Mouse (Mus musculus) liver, adult 2 months (tissue): ENCODE data around the gene Sall2. TPM values are rescaled to one million over a fixed set of nuclear protein-coding genes. Genes with fewer than 3 reads are reported as not detected.
"Not testable (repeated sequence)": the region's sequence is repeated elsewhere in the genome, so short reads cannot be mapped to it uniquely, and the experiment has no call there.

Experiments used
- DNase-seq: peaks from one replicate; pipeline ENCODE4 v3.0.0-alpha.2; 2011; ENCODE audit warnings: low read depth, low spot score; ENCODE audit errors: extremely low read depth
- H3K27ac ChIP-seq: fragments of 200-500 bp; replicated peaks from 2 replicates; pipeline ENCODE4 v1.5.1; 2012; ENCODE audit warnings: low read depth, mild to moderate bottlenecking, control low read depth, inconsistent platforms, low read length; ENCODE audit not compliant: insufficient read depth
- H3K27me3 ChIP-seq: fragments of 200-500 bp; 2 replicates; pipeline ENCODE4 v1.6.1; 2012; ENCODE audit warnings: mild to moderate bottlenecking, moderate library complexity, low read length, inconsistent platforms; ENCODE audit not compliant: control insufficient read depth, insufficient read depth
- H3K36me3 ChIP-seq: fragments of 200-500 bp; 2 replicates; pipeline ENCODE4 v1.6.1; 2012; ENCODE audit warnings: low read length, inconsistent platforms; ENCODE audit not compliant: control insufficient read depth, insufficient read depth
- H3K4me1 ChIP-seq: fragments of 200-500 bp; 2 replicates; pipeline ENCODE4 v1.6.1; 2011; ENCODE audit warnings: low read length; ENCODE audit not compliant: control insufficient read depth, insufficient read depth
- H3K4me3 ChIP-seq: fragments of 200-500 bp; 2 replicates; pipeline ENCODE4 v1.5.1; 2011; ENCODE audit warnings: low read depth, mild to moderate bottlenecking, control low read depth, low read length, moderate library complexity; ENCODE audit not compliant: insufficient read depth
- H3K79me2 ChIP-seq: fragments of 200-500 bp; 2 replicates; pipeline ENCODE4 v1.6.1; 2012; ENCODE audit warnings: inconsistent platforms, mild to moderate bottlenecking, low read length, moderate library complexity; ENCODE audit not compliant: control insufficient read depth, insufficient read depth
- H3K9ac ChIP-seq: fragments of 200-500 bp; 2 replicates; pipeline ENCODE4 v1.6.1; 2012; ENCODE audit warnings: low read depth, mild to moderate bottlenecking, control low read depth, inconsistent platforms, low read length
- CTCF ChIP-seq: fragments of 200-500 bp; IDR thresholded peaks from 2 replicates; pipeline ENCODE4 v1.5.1; 2011; ENCODE audit warnings: low read depth, low read length, control low read depth
- POLR2A ChIP-seq: fragments of 200-500 bp; IDR thresholded peaks from 2 replicates; pipeline ENCODE4 v1.6.1; 2011; ENCODE audit warnings: low read length, control low read depth; ENCODE audit not compliant: insufficient read depth; ENCODE audit errors: extremely low read depth
- WGBS: fragments of 180-500 bp; shearing (Covaris S2); methylation state at CpG from one replicate; pipeline ENCODE4 v1.1.7; 2018; 5-methylcytosine and 5-hydroxymethylcytosine counted together
- polyA plus RNA-seq: library from polyadenylated mRNA; depleted of rRNA; stranded (reverse); fragments of >200 nt; gene quantifications from 2 replicates; pipeline ENCODE4 v1.2.3, GENCODE M21; 2012
- total RNA-seq: library from RNA; depleted of rRNA; stranded (reverse); fragments of >200 nt; gene quantifications from 2 replicates; pipeline ENCODE4 v1.2.3, GENCODE M21; 2014

Gene Sall2
- total and polyA plus RNA-seq, 2 experiments, result 0.74 to 1.4 TPM

DNA sequence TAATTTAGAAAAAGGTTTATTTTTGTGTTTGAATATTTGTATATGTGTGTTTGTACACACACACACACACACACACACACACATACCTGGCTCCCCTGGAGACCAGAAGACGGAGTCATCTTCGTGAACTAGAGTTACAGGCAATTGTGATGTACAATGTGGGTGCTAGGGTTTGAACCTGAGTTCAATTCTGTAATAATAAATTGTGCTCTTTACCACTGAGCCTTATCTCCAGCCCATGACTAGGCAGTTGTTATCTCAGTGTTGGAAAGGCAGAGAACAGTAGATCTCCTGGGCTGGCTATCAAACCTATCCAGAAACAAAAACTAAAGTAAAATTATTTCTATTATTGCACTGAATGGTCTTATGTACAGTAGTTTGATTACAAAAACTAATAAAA lies 22.5 kb downstream of the Sall2 start:
- Histone ChIP-seq H3K9ac (no peak overlapping the region), H3K79me2 (peaks cover 2% of the 10 kb centered on the region; the same call in 1 of the 2 replicates), H3K4me1 (peaks cover 3% of the 10 kb centered on the region; the same call in 1 of the 2 replicates), H3K36me3 (no peaks in the 10 kb centered on the region), H3K27ac (no peak overlapping the region), H3K4me3 (no peak overlapping the region), H3K27me3 (no peaks in the 10 kb centered on the region)
- DNase-seq, result no peak
- TF ChIP-seq POLR2A (no peak), CTCF (no peak)
- 96% methylated on average over 2 of the region's 2 CpGs for WGBS

DNA sequence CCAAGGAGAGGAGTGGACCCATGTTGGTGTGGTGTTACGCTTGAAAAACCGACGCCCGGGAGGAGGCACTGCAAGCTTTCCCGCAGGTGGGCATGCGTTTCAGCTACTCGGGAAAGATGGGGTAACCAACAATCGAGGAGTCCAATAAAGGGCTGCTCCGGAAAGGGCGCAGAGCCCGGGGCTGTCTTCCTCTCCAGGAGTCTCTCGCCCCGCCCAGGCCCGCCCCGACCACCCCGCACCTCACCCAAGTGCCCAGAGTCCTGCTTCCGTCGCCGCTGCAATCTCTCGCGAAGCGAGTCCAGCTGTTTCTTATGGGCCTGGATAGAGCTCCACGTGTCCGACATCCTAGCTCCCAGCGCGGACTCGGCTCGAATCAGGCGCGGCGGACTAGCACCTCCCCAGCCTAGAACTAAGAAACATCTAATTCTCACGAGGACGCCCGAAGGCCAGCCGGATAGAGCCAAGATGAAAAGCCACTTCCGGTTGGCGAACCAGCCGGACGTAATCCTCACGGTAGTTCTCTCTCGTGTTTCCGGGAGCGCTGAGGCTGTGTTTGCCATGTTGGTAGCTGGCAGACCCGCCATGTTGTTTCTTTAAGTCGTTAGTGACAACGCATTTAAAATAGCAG lies 23.8 kb downstream of the Sall2 start, which contains the start of gene Mettl3:
TSS of gene Mettl3 (minus strand) at position 485 of the 628 bp plus-strand sequence.
- TF ChIP-seq POLR2A, result peak; percentile 35; the same call in 1 of the 2 replicates
- TF ChIP-seq CTCF, result 0 out of 2 replicates have a peak, but pooled peaks have one; percentile 3
- under 1% methylated on average over 46 of the region's 46 CpGs for WGBS
- H3K27me3 ChIP-seq, result no peaks in the 10 kb centered on the region
- H3K36me3 ChIP-seq, result peaks cover 6% of the 10 kb centered on the region; the same call in 1 of the 2 replicates
- H3K4me3 ChIP-seq, result peak within 1 kb of the TSS; percentile 86
- DNase-seq, result peak; percentile 92
- H3K9ac ChIP-seq, result peak within 1 kb of the TSS; percentile 78
- H3K27ac ChIP-seq, result peak within 1 kb of the TSS; percentile 69
- peaks cover 3% of the 10 kb centered on the region; the same call in 1 of the 2 replicates for H3K4me1 ChIP-seq
- H3K79me2 ChIP-seq, result peaks cover 2% of the 10 kb centered on the region; the same call in 1 of the 2 replicates

DNA sequence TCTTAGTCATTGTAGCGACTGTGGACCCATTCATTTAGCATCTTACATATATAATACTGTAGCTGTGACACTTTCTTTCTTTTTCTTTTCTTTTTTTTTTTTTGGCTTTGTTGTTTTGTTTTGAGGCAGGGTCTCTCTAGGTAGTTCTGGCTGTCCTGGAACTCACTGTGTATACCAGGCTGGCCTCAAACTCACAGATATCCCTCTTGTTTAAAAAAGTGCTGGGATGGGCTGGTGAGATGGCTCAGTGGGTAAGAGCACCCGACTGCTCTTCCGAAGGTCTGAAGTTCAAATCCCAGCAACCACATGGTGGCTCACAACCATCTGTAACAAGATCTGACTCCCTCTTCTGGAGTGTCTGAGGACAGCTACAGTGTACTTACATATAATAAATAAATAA lies 25.0 kb downstream of the Sall2 start:
- 96% methylated on average over 3 of the region's 3 CpGs for WGBS
- H3K79me2 ChIP-seq, H3K4me3 ChIP-seq, H3K4me1 ChIP-seq, H3K27ac ChIP-seq, DNase-seq, H3K9ac ChIP-seq, H3K27me3 ChIP-seq: not testable (repeated sequence)
- H3K36me3 ChIP-seq, result peaks cover 16% of the 10 kb centered on the region

- 78% methylated on average over 6 of the region's 6 CpGs for WGBS
- Histone ChIP-seq H3K79me2 (no peaks in the 10 kb centered on the region), H3K4me1 (no peaks in the 10 kb centered on the region), H3K36me3 (peaks cover 65% of the 10 kb centered on the region), H3K4me3 (no peak overlapping the region), H3K27me3 (no peaks in the 10 kb centered on the region), H3K9ac (no peak overlapping the region), H3K27ac (no peak overlapping the region)
- DNase-seq, result peak; percentile 43
- TF ChIP-seq CTCF, result peak; percentile 34; the same call in 1 of the 2 replicates
- no peak for TF ChIP-seq POLR2A
Measured at GRCm38 (mm10) chr14:52295558-52296264, 32.9 kb downstream of the Sall2 start.

DNA sequence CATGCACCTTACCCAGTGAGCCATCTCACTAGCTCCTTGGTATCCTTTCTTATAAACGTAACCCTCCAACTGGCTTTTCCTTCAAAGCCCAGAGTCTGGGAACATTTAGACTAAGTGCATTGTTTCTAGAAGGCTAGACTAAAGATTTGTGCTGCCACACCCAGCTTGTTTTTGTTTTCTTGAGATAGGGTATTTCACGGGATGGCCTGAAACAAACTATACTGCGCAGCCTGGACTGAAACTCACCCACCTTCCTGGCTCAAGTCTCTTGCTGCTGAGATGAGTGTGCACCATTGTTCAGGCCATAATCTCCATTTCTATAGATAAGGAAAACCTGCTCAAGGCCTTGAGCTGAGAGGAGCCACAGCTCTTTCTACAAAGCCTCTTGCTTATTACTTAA lies 44.4 kb downstream of the Sall2 start:
- no peaks in the 10 kb centered on the region for H3K27me3 ChIP-seq
- H3K9ac ChIP-seq, result no peak overlapping the region
- H3K27ac ChIP-seq, result no peak overlapping the region
- 82% methylated on average over 3 of the region's 3 CpGs for WGBS
- H3K36me3 ChIP-seq, result peaks cover 34% of the 10 kb centered on the region
- H3K4me1 ChIP-seq, result peaks cover 9% of the 10 kb centered on the region; the same call in 1 of the 2 replicates
- H3K4me3 ChIP-seq, result no peak overlapping the region
- peaks cover 6% of the 10 kb centered on the region; the same call in 1 of the 2 replicates for H3K79me2 ChIP-seq
- no peak for DNase-seq
- TF ChIP-seq CTCF (no peak), POLR2A (no peak)
